8 mouse cellular contexts compared by ENCODE assay signal in the genomic region with DNA sequence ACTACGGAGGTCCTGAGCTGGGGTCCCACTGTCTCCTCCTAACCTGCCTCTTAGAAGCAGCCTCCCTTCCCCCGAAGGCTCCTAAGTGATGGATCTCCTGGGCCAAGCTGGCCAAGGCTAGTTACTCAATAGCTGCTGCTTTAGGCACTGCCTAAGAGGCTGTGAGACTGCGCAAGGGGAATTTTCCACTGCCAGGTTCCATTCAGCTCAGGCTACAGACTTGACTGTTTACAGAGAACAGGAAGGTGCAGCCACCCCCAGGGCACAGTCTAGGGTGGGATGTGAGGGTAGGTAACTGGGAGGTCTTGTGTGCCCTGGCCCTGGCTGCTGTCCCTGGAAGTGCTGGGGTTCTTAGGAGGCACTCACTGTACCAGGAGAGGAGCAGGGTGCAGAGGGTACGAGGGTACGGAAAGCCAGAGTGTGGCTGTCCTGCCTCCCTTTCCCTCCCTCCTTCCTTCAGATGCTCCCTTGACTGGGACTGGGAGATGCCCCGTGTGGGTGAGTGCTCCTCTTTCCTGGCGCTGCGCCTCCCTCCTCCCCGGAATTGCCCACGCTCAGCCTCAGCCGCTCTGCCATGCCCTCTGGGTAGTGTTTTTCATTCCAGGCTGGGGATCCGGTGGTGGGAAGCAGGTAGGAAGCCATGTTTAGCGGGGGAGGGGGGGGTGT.
DNase-seq lines count a peak whose midpoint lies in the region; ATAC-seq lines count a peak whose summit lies in the region.

No protein-coding gene starts in this region.

- no peaks in the 10 kb centered on the region for H3K9me3 ChIP-seq in midbrain, embryonic 10.5 days (replicated peaks)
- no peaks in the 10 kb centered on the region for H3K9me3 ChIP-seq in midbrain, embryonic 13.5 days
- H3K9me3 ChIP-seq in kidney, embryonic 14.5 days (ENCODE audit: control insufficient read depth, low read length): no peaks in the 10 kb centered on the region
- H3K9me3 ChIP-seq in limb, embryonic 15.5 days: no peaks in the 10 kb centered on the region

- peaks cover 14% of the 10 kb centered on the region for H3K27me3 ChIP-seq in midbrain, embryonic 10.5 days (ENCODE audit: low read depth, poor library complexity, severe bottlenecking)
- H3K27me3 ChIP-seq in midbrain, embryonic 13.5 days: no peaks in the 10 kb centered on the region
- peaks cover 2% of the 10 kb centered on the region; the same call in 1 of the 2 replicates for H3K27me3 ChIP-seq in kidney, embryonic 14.5 days (ENCODE audit: control insufficient read depth, insufficient read depth, low read length)
- H3K27me3 ChIP-seq in limb, embryonic 15.5 days: no peaks in the 10 kb centered on the region

- 37% methylated on average over 13 of the region's 13 CpGs for WGBS in midbrain, embryonic 10.5 days
- 46% methylated on average over 13 of the region's 13 CpGs for WGBS in midbrain, embryonic 13.5 days
- WGBS in kidney, embryonic 14.5 days: 6% methylated on average over 12 of the region's 13 CpGs
- WGBS in limb, embryonic 15.5 days: 9% methylated on average over 11 of the region's 13 CpGs

- no peaks in the 10 kb centered on the region for H3K36me3 ChIP-seq in midbrain, embryonic 10.5 days
- H3K36me3 ChIP-seq in midbrain, embryonic 13.5 days: no peaks in the 10 kb centered on the region
- H3K36me3 ChIP-seq in kidney, embryonic 14.5 days (ENCODE audit: control insufficient read depth, insufficient read depth, low read length): no peaks in the 10 kb centered on the region
- H3K36me3 ChIP-seq in limb, embryonic 15.5 days: no peaks in the 10 kb centered on the region

- H3K4me2 ChIP-seq in midbrain, embryonic 13.5 days (replicated peaks): no peak overlapping the region; the same call in 1 of the 2 replicates
- peak overlapping the region; percentile 39 for H3K4me2 ChIP-seq in kidney, embryonic 14.5 days (replicated peaks; ENCODE audit: low read depth, low read length)
- peak overlapping the region; percentile 45 for H3K4me2 ChIP-seq in limb, embryonic 15.5 days

- no peak overlapping the region for H3K4me3 ChIP-seq in midbrain, embryonic 10.5 days
- no peak overlapping the region for H3K4me3 ChIP-seq in midbrain, embryonic 13.5 days (replicated peaks)
- H3K4me3 ChIP-seq in kidney, embryonic 14.5 days (ENCODE audit: low read length): peak overlapping the region; percentile 16
- H3K4me3 ChIP-seq in limb, embryonic 15.5 days: peak overlapping the region; percentile 11; the same call in 1 of the 2 replicates

- H3K4me1 ChIP-seq in midbrain, embryonic 10.5 days: peaks cover 15% of the 10 kb centered on the region
- H3K4me1 ChIP-seq in midbrain, embryonic 13.5 days (replicated peaks): peaks cover 4% of the 10 kb centered on the region; the same call in 1 of the 2 replicates
- peaks cover 30% of the 10 kb centered on the region for H3K4me1 ChIP-seq in kidney, embryonic 14.5 days (ENCODE audit: control insufficient read depth, insufficient read depth, low read length)
- H3K4me1 ChIP-seq in limb, embryonic 15.5 days: peaks cover 31% of the 10 kb centered on the region

- H3K27ac ChIP-seq in midbrain, embryonic 10.5 days (replicated peaks): peak overlapping the region; percentile 57; the same call in 1 of the 2 replicates
- H3K27ac ChIP-seq in midbrain, embryonic 13.5 days: no peak overlapping the region
- H3K27ac ChIP-seq in kidney, embryonic 14.5 days (ENCODE audit: low read depth, low read length): peak overlapping the region; percentile 73
- peak overlapping the region; percentile 91 for H3K27ac ChIP-seq in limb, embryonic 15.5 days

- no peak overlapping the region for H3K9ac ChIP-seq in midbrain, embryonic 13.5 days (replicated peaks)
- peak overlapping the region; percentile 47 for H3K9ac ChIP-seq in kidney, embryonic 14.5 days (ENCODE audit: low read depth, low read length)
- H3K9ac ChIP-seq in limb, embryonic 15.5 days: no peak overlapping the region

- DNase-seq in midbrain, embryonic 10.5 days (ENCODE audit: low spot score): no peak
- peak; percentile 87 for DNase-seq in cerebellum, adult 9-11 months
- DNase-seq in heart, adult 9 months (ENCODE audit: low spot score in 2 of 2): peak; percentile 32 to 38
- peak; percentile 46 to 50 for DNase-seq in right cerebral cortex, postnatal 10 days (ENCODE audit: low spot score in 2 of 2)
- DNase-seq in spleen, postnatal 14 days (ENCODE audit: low spot score in 2 of 2): no peak

- ATAC-seq in midbrain, embryonic 13.5 days: no peak
- peak; percentile 81 for ATAC-seq in kidney, embryonic 14.5 days (ENCODE audit: low FRiP score, low TSS enrichment)
- peak; percentile 77 for ATAC-seq in limb, embryonic 15.5 days (ENCODE audit: insufficient number of reproducible peaks, low FRiP score, low TSS enrichment, low read depth)

Comparison
In these comparisons a context has a peak if more than half of its experiments do, and no peak if none do; other contexts are left out.
1. DNase-seq: peak in cerebellum, adult 9-11 months (single experiment), heart, adult 9 months (2 of 2) and right cerebral cortex, postnatal 10 days (2 of 2); none in midbrain, embryonic 10.5 days (single experiment) and spleen, postnatal 14 days (0 of 2).
2. H3K4me3 ChIP-seq: peak in kidney, embryonic 14.5 days (single experiment) and limb, embryonic 15.5 days (single experiment); none in midbrain, embryonic 10.5 days (single experiment) and midbrain, embryonic 13.5 days (single experiment).